Mouse (Mus musculus) spleen, adult 2 months (tissue): Measurements from ENCODE around the gene Ncoa4.

Source experiments
- CTCF ChIP-seq: fragments of 200-500 bp; IDR thresholded peaks from 2 replicates; pipeline ENCODE4 v1.5.1; 2011; ENCODE audit warnings: mild to moderate bottlenecking, inconsistent platforms; ENCODE audit not compliant: insufficient read depth, insufficient read length, insufficient replicate concordance; ENCODE audit errors: extremely low read depth
- POLR2A ChIP-seq: fragments of 200-500 bp; IDR thresholded peaks from 2 replicates; pipeline ENCODE4 v1.6.1; 2011; ENCODE audit warnings: low read depth, low read length, inconsistent platforms

- TF ChIP-seq POLR2A (no peak), CTCF (peak; percentile 39; the same call in 1 of the 2 replicates)
Observed at GRCm38 (mm10) chr14:32121920-32122315, 37.7 kb upstream of the Ncoa4 start.
